Mouse (Mus musculus) ovary, postnatal 14 days (tissue): ENCODE results near the gene Gm49366.
"Not testable (repeated sequence)": the region's sequence is repeated elsewhere in the genome, so short reads cannot be mapped to it uniquely, and the experiment has no call there.

Experiments
- DNase-seq: peaks from one replicate; pipeline ENCODE4 v3.0.0; 2022; ENCODE audit warnings: low spot score

Gm49366 gene

GRCm38 (mm10) chr12:84032854-84033253 lies 5.9 kb upstream of the Gm49366 start:
- no peak for DNase-seq

GRCm38 (mm10) chr12:84033302-84033701 lies 5.4 kb upstream of the Gm49366 start:
- DNase-seq: not testable (repeated sequence)

GRCm38 (mm10) chr12:84034108-84034507 lies 4.6 kb upstream of the Gm49366 start:
- no peak for DNase-seq

GRCm38 (mm10) chr12:84038241-84038640 lies 494 bp upstream of the Gm49366 start, which contains the start of gene Acot4:
Gene Acot4, plus strand, starts transcription at chr12:84038379.
- DNase-seq: peak; percentile 9

GRCm38 (mm10) chr12:84042248-84042647 lies 3.5 kb downstream of the Gm49366 start:
- no peak for DNase-seq

GRCm38 (mm10) chr12:84044045-84044444 lies 5.3 kb downstream of the Gm49366 start:
- no peak for DNase-seq

- no peak for DNase-seq
These were observed 8.2 kb downstream of the Gm49366 start for GRCm38 (mm10) chr12:84046906-84047305.

- not testable (repeated sequence) for DNase-seq
These were observed 12.0 kb downstream of the Gm49366 start for GRCm38 (mm10) chr12:84050744-84051143.

- no peak for DNase-seq
These were observed 13.3 kb downstream of the Gm49366 start, which contains the start of gene Acot3 for GRCm38 (mm10) chr12:84051937-84052474. Gene Acot3, plus strand, starts transcription at chr12:84052144.

- DNase-seq: no peak
These were observed 13.9 kb downstream of the Gm49366 start for GRCm38 (mm10) chr12:84052609-84053008.

- no peak for DNase-seq
These were observed 14.4 kb downstream of the Gm49366 start for GRCm38 (mm10) chr12:84053173-84053572.

- DNase-seq: no peak
These were observed 15.1 kb downstream of the Gm49366 start for GRCm38 (mm10) chr12:84053679-84054391.

- DNase-seq: no peak
These were observed 22.2 kb downstream of the Gm49366 start for GRCm38 (mm10) chr12:84060946-84061345.

GRCm38 (mm10) chr12:84062336-84062735 lies 23.6 kb downstream of the Gm49366 start:
- no peak for DNase-seq

GRCm38 (mm10) chr12:84063228-84063627 lies 24.5 kb downstream of the Gm49366 start:
- DNase-seq: no peak

- DNase-seq: no peak
These were observed 25.1 kb downstream of the Gm49366 start for GRCm38 (mm10) chr12:84063833-84064232.

- DNase-seq: no peak
These were observed 25.9 kb downstream of the Gm49366 start for GRCm38 (mm10) chr12:84064621-84065020.

- no peak for DNase-seq
These were observed 29.0 kb downstream of the Gm49366 start for GRCm38 (mm10) chr12:84067752-84068151.

GRCm38 (mm10) chr12:84068296-84068695 lies 29.6 kb downstream of the Gm49366 start:
- DNase-seq: no peak

- no peak for DNase-seq
These were observed 30.3 kb downstream of the Gm49366 start, which contains the start of gene Acot5 for GRCm38 (mm10) chr12:84068986-84069385. Gene Acot5, plus strand, starts transcription at chr12:84069325.

GRCm38 (mm10) chr12:84069582-84069981 lies 30.8 kb downstream of the Gm49366 start:
- DNase-seq: not testable (repeated sequence)

GRCm38 (mm10) chr12:84071696-84072095 lies 33.0 kb downstream of the Gm49366 start:
- DNase-seq: no peak

GRCm38 (mm10) chr12:84077371-84077990 lies 38.7 kb downstream of the Gm49366 start:
- DNase-seq: no peak
